Mouse (Mus musculus) kidney, adult 2 months (tissue): ENCODE measurements at regions not wholly inside any gene's neighbourhood (a gene's known extent, or its start where the extent isn't known, plus 50 kb on each side); places are given as distances from the start of the nearest gene placed in this dataset.

ENCODE experiments used
- CTCF ChIP-seq: fragments of 200-500 bp; conservative IDR thresholded peaks from 2 replicates; pipeline ENCODE4 v1.5.1; 2011; ENCODE audit warnings: low read depth, mild to moderate bottlenecking, control low read depth, low read length, moderate library complexity, mixed read lengths; ENCODE audit not compliant: insufficient read depth, insufficient read length
- POLR2A ChIP-seq: fragments of 200-500 bp; IDR thresholded peaks from one replicate; pipeline ENCODE4 v1.6.1; 2011; ENCODE audit warnings: low read depth, low read length, control low read depth

- TF ChIP-seq CTCF, result no peak
- TF ChIP-seq POLR2A, result no peak
These were observed 73.0 kb upstream of the Thy1 start for GRCm38 (mm10) chr9:43970043-43970795.
